Mouse (Mus musculus) stomach, embryonic 15.5 days (tissue): ENCODE measurements around the gene 6430548M08Rik. TPM values are rescaled to one million over a fixed set of nuclear protein-coding genes. Genes with fewer than 3 reads are reported as not detected.
A peak's percentile ranks its signal among the peaks of the same experiment; 100 is the strongest.

Source experiments
- ATAC-seq: fragments of 200-750 bp; cut with Nextera tagmentation; 2 replicates; pipeline ENCODE4 v1.8.0; 2017; ENCODE audit warnings: low read depth, moderate number of reproducible peaks, moderate TSS enrichment; ENCODE audit not compliant: insufficient read depth, low FRiP score
- H3K27ac ChIP-seq: fragments of 300-500 bp; sonication (generic); 2 replicates; pipeline ENCODE4 v1.5.1; 2015; ENCODE audit warnings: mild to moderate bottlenecking, inconsistent platforms
- H3K27me3 ChIP-seq: fragments of 300-500 bp; sonication (generic); replicated peaks from 2 replicates; pipeline ENCODE4 v1.6.1; 2015; ENCODE audit warnings: inconsistent platforms
- H3K36me3 ChIP-seq: fragments of 300-500 bp; sonication (generic); 2 replicates; pipeline ENCODE4 v1.6.1; 2015; ENCODE audit warnings: inconsistent platforms
- H3K4me1 ChIP-seq: fragments of 300-500 bp; sonication (generic); 2 replicates; pipeline ENCODE4 v1.6.1; 2015; ENCODE audit warnings: inconsistent platforms
- H3K4me2 ChIP-seq: fragments of 300-500 bp; sonication (generic); 2 replicates; pipeline ENCODE4 v1.6.1; 2015; ENCODE audit warnings: mild to moderate bottlenecking, inconsistent platforms
- H3K4me3 ChIP-seq: fragments of 300-500 bp; sonication (generic); replicated peaks from 2 replicates; pipeline ENCODE4 v1.5.1; 2015; ENCODE audit warnings: inconsistent platforms
- H3K9ac ChIP-seq: fragments of 300-500 bp; sonication (generic); 2 replicates; pipeline ENCODE4 v1.6.1; 2015; ENCODE audit warnings: inconsistent platforms
- H3K9me3 ChIP-seq: fragments of 300-500 bp; sonication (generic); 2 replicates; pipeline ENCODE4 v1.6.1; 2016; ENCODE audit warnings: inconsistent platforms
- WGBS: fragments of 180-500 bp; shearing (Covaris S2); methylation state at CpG from one replicate; pipeline ENCODE4 v1.1.7; 2015; 5-methylcytosine and 5-hydroxymethylcytosine counted together
- polyA plus RNA-seq: library from polyadenylated mRNA; unstranded; fragments of >200 nt; fragmentation: Nextera tagmentation; extraction: Ambion mirVana; gene quantifications from 2 replicates; pipeline ENCODE4 v1.2.1, GENCODE M21; 2015

Gene 6430548M08Rik
- polyA plus RNA-seq, 1 experiment from 2014 or later, result 6.5 TPM

GRCm38 (mm10) chr8:120208113-120208512 is 94.2 kb downstream of the 6430548M08Rik start:
- Histone ChIP-seq H3K9me3 (no peaks in the 10 kb centered on the region), H3K4me1 (peaks cover 34% of the 10 kb centered on the region), H3K9ac (no peak overlapping the region), H3K36me3 (no peaks in the 10 kb centered on the region), H3K4me3 (no peak overlapping the region), H3K4me2 (no peak overlapping the region), H3K27me3 (no peaks in the 10 kb centered on the region), H3K27ac (no peak overlapping the region)
- ATAC-seq, result no peak
- 33% methylated on average over 11 of the region's 11 CpGs for WGBS

GRCm38 (mm10) chr8:120211345-120211744 is 97.4 kb downstream of the 6430548M08Rik start:
- no peaks in the 10 kb centered on the region for H3K27me3 ChIP-seq
- no peaks in the 10 kb centered on the region for H3K9me3 ChIP-seq
- H3K4me1 ChIP-seq, result peaks cover 29% of the 10 kb centered on the region
- no peak overlapping the region for H3K9ac ChIP-seq
- no peaks in the 10 kb centered on the region for H3K36me3 ChIP-seq
- no peak overlapping the region for H3K27ac ChIP-seq
- no peak overlapping the region for H3K4me3 ChIP-seq
- no peak overlapping the region for H3K4me2 ChIP-seq
- WGBS, result 24% methylated on average over 3 of the region's 4 CpGs
- ATAC-seq, result 0 out of 2 replicates have a peak, but pooled peaks have one; percentile 2

GRCm38 (mm10) chr8:120212596-120212995 is 98.6 kb downstream of the 6430548M08Rik start:
- H3K4me1 ChIP-seq, result peaks cover 41% of the 10 kb centered on the region

GRCm38 (mm10) chr8:120213229-120213628 is 99.3 kb downstream of the 6430548M08Rik start:
- Histone ChIP-seq H3K9ac (no peak overlapping the region), H3K4me1 (peaks cover 44% of the 10 kb centered on the region), H3K4me2 (no peak overlapping the region), H3K9me3 (no peaks in the 10 kb centered on the region), H3K36me3 (no peaks in the 10 kb centered on the region), H3K4me3 (no peak overlapping the region), H3K27me3 (no peaks in the 10 kb centered on the region), H3K27ac (no peak overlapping the region)
- ATAC-seq, result no peak
- WGBS, result 93% methylated on average over 3 of the region's 3 CpGs

More at GRCm38 (mm10) chr8:120212596-120212995, 98.6 kb downstream of the 6430548M08Rik start:
- no peak overlapping the region for H3K27ac ChIP-seq
- no peak for ATAC-seq
- no peak overlapping the region for H3K4me2 ChIP-seq
- no peaks in the 10 kb centered on the region for H3K27me3 ChIP-seq
- H3K4me3 ChIP-seq, result no peak overlapping the region
- H3K9ac ChIP-seq, result no peak overlapping the region
- no peaks in the 10 kb centered on the region for H3K9me3 ChIP-seq
- H3K36me3 ChIP-seq, result no peaks in the 10 kb centered on the region
- WGBS, result 85% methylated on average over 7 of the region's 7 CpGs

GRCm38 (mm10) chr8:120213939-120214338 is 100.0 kb downstream of the 6430548M08Rik start:
- Histone ChIP-seq H3K4me2 (no peak overlapping the region), H3K27ac (no peak overlapping the region), H3K36me3 (no peaks in the 10 kb centered on the region), H3K9me3 (no peaks in the 10 kb centered on the region), H3K27me3 (no peaks in the 10 kb centered on the region), H3K4me3 (no peak overlapping the region), H3K9ac (no peak overlapping the region), H3K4me1 (peaks cover 44% of the 10 kb centered on the region)
- WGBS, result 83% methylated on average over 5 of the region's 5 CpGs
- no peak for ATAC-seq

Other genes starting within 250 kb of the 6430548M08Rik start
- gene Usp10, start 203.8 kb upstream of the 6430548M08Rik start, polyA plus RNA-seq, result 127 and 133 TPM in 2 replicates
- not detected in 2 replicates for gene Gm20388, start 203.3 kb upstream of the 6430548M08Rik start, polyA plus RNA-seq
- 33.5 and 34.5 TPM in 2 replicates for gene Crispld2, start 121.7 kb upstream of the 6430548M08Rik start, polyA plus RNA-seq
- gene Zdhhc7, start 12.7 kb upstream of the 6430548M08Rik start, polyA plus RNA-seq, result 32.1 and 35.3 TPM in 2 replicates
- 0.80 and 0.94 TPM in 2 replicates for gene Fam92b, start 63.3 kb downstream of the 6430548M08Rik start, polyA plus RNA-seq
- gene Gse1, start 114.3 kb downstream of the 6430548M08Rik start, polyA plus RNA-seq, result 9.6 and 10.8 TPM in 2 replicates